Mouse (Mus musculus): Measurements from ENCODE around the gene Ech1.
A peak's percentile ranks its signal among the peaks of the same experiment; 100 is the strongest.

Ech1 gene

GRCm38 (mm10) chr7:28818861-28819452 is 6.1 kb upstream of the Ech1 start:
- no peak for DNase-seq (ENCODE audit: low spot score in 2 of 2)

DNA sequence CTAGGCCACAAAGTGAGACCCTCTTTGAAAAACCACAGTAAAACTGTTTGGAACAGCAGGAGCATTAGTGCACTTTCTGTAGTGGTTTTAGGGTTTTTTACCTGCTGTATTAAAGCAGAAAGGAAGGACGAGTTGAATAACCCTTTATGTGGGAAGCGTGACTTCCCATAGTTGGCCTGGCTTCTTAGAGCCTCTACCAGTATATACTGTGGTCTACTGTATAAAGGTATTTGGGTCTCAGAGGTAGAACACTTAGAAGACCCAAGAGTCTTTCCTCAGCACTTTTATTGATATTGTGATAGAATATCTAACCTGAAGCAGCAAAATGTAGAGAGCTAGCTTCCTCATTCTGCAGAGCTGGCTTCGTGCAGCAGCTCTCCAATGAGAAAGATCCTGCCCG is 5.4 kb upstream of the Ech1 start:
- DNase-seq (ENCODE audit: low spot score in 2 of 2), result no peak

- DNase-seq (ENCODE audit: low spot score in 2 of 2), result peak in 1 of 2 experiments; percentile 41
Observed at GRCm38 (mm10) chr7:28820358-28821260, 4.4 kb upstream of the Ech1 start.

GRCm38 (mm10) chr7:28821261-28821831 is 3.7 kb upstream of the Ech1 start:
- peak in 1 of 2 experiments; percentile 48 for DNase-seq (ENCODE audit: low spot score in 2 of 2)

DNA sequence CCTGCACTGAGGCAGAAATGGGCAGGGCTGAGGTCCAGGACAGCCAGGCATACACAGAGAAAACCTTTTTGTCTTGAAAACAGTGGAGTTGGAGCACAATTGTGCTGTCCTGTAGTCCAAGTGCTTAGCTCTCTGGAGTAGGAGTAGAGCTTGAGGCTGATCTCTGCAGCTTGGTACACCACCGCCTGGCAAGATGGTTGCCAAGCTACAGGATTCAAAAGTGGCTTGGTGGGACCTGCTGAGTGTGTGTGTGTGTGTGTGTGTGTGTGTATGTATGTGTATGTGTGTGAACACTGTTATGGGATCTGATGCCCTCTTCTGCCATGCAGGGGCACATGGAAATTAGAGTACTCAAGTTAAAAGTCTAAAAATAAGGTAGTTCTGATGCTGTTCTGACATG is 2.5 kb upstream of the Ech1 start:
- no peak for DNase-seq (ENCODE audit: low spot score in 2 of 2)

DNA sequence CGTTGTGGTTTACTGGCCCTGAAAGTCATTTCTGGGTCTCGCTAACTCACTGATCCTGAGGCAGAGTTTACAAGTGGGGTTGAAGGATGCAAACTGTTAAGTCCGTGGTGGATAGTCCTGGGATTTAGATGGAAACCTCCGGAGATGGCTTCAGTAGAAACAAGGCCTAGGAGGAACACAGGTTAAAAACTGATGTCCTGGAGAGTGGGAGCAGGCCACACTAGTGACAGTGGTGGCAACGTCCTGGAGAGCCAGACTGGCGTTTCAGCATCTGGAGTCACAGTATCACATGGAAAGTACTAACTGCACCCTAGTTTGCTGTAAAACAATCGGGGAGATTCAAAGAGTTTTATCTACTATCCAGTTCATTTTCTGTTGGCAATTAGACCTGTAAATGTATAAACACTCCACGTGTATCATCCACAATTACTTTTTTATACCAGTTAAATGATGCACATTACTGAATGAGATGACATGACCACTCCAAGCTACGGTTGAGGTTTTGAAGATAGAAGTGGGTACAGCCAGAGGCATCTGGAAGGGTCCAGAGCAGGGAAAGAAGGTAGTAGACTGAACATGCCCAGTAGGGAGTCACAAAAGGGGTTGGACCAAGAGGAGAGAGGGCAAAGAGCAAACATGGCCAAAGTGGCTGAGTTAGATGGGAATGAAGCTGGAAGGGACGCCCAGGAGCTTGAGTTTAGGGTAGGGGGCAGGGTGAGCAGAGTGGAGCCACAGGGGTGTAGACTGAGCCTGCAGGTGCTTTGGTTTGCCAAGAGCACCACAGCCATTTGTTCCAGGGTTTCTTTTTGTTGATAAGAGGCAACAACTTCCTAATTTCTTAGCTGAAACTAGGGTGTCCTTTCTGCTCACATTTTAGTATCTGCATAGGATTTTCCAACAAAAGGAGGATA is 1.8 kb upstream of the Ech1 start:
- no peak for DNase-seq (ENCODE audit: low spot score in 2 of 2)

DNA sequence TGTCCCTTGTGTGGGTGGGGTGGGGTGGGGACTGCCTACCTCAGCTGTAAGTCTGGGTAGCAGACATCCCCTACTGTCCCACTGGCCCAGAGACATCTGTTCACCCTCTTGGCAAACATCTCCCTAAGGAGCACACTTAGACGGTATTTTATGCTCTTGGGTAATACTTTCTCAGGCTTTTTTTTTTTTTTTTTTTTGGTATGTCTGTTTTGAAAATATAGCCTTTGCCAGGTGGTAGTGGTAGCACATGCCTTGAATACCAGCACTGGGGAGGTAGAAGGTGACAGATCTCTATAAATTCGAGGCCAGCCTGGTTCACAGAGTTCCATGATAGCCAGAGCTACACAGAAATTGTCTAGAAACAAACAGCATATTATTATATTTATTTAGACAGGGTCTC is 1.1 kb upstream of the Ech1 start:
- DNase-seq (ENCODE audit: low spot score in 2 of 2), result no peak

DNA sequence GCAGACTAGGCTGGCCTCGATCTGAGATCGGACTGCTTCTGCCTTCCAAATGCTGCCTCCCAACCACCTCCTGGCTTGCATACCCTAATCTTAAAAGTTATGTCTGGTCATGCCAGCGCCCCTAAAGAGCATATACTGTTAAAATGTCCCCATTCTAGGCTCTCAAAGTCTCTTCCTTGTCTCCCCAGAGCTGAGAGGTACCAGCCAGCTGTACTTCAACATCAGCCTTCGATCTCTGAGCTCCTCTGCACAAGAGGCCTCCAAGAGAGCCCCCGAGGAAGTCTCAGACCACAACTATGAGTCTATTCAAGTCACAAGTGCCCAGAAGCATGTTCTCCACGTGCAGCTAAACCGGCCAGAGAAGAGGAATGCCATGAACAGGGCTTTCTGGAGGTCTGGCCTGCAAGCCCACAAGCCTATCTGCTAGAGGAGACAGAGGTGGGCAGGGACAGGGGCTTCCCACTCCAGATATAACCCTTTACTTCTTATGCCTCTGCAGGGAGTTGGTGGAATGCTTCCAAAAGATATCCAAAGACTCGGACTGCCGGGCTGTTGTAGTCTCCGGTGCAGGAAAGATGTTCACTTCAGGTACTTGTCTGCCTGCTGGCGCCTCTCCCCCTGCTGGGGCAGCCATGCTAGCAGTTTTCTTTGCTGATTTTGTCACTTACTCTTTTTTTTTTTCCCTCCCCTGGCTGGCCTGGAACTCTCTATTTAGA is 827 bp downstream of the Ech1 start:
- no peak for DNase-seq (ENCODE audit: low spot score in 2 of 2)

DNA sequence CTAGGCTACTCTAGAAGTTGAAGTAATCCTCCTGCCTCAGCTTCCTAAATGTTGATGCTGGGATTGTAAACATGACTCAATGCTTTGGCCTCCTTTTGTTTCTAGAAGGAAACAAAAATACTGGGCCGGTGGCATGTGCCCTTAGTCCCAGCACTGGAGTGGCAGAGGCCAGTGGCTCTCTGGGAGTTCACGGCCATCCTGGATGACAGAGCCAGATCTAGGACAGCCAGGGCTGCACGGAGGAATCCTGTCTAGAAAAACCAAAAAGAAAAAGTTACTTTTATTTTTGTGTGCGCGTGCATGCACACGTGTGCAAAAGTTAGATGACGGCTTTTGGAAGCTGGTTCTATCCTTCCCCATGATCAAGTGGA is 1.4 kb downstream of the Ech1 start:
- no peak for DNase-seq (ENCODE audit: low spot score in 2 of 2)

DNA sequence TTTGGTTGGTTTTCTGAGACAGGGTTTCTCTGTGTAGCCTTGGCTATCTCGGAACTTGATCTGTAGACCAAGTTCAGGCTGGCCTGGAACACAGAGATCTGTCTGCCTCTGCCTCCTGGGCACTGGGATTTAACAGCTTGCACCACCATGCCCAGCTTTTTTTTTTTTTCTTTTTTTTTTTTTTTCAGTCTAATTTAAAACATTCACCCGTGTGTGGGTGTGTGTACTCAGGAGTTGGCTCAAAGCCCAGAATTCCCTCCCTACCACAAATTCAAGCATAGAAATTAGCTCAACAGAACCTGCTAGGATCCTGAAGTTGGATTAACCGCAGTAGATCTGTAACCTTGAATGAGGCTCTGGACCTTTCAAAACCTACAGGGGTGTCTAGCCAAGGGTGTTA is 2.3 kb downstream of the Ech1 start:
- no peak for DNase-seq (ENCODE audit: low spot score in 2 of 2)

- DNase-seq (ENCODE audit: low spot score in 2 of 2), result no peak
Observed at GRCm38 (mm10) chr7:28829821-28830220, 4.8 kb downstream of the Ech1 start.

GRCm38 (mm10) chr7:28830981-28831380 is 6.0 kb downstream of the Ech1 start:
- no peak for DNase-seq (ENCODE audit: low spot score in 2 of 2)

DNA sequence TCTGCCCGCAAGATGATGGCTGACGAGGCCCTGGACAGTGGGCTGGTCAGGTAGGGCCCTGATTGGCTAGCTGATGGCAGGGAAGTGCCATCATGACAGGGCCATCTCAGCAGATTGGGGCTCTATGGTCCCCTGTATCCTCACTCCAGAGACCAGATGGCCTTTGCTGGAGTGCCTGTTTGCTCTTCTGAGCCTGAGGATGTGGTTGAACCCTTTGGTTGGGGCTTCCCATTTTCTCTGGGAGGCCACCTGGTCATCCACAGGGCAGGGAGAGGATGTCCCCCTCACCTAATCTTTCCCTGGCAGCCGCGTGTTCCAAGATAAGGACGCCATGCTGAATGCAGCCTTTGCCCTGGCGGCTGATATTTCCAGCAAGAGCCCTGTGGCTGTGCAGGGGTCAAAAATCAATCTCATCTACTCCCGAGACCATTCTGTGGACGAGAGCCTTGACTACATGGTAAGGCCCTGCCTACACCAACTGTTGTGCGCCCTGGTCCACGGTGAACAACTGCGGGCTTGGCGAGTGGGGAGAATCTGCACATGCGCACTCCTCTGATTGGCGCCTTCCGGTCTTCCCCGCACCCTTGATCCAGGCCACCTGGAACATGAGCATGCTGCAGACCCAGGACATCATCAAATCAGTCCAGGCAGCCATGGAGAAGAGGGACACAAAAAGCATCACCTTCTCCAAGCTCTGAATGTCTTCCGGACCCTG is 6.6 kb downstream of the Ech1 start:
- no peak for DNase-seq (ENCODE audit: low spot score in 2 of 2)

GRCm38 (mm10) chr7:28832137-28832536 is 7.1 kb downstream of the Ech1 start:
- no peak for DNase-seq (ENCODE audit: low spot score in 2 of 2)

GRCm38 (mm10) chr7:28833723-28834347 is 8.8 kb downstream of the Ech1 start, which contains the start of gene Lgals4:
Gene Lgals4, plus strand, starts transcription at chr7:28833854.
- no peak for DNase-seq (ENCODE audit: low spot score in 2 of 2)

DNA sequence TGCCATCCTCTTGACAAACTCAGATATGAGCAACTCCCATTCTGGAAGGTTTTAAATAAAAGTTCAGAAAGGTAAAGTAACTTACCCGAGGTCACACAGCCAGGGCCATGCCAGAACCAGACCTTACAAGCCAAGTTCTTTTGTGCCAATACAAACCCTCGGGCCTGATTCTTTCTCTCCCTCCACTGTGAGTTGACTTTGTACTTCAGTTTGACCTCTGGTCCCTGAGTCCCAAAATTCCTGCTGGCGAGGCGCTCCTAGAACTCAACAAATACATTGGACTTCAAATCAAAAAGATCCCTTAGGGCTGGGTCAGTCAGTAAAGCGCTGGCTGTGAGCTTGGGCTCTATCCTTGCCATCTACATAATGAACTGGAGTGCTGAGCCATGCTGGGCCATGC is 11.9 kb downstream of the Ech1 start:
- DNase-seq (ENCODE audit: low spot score in 2 of 2), result no peak

DNA sequence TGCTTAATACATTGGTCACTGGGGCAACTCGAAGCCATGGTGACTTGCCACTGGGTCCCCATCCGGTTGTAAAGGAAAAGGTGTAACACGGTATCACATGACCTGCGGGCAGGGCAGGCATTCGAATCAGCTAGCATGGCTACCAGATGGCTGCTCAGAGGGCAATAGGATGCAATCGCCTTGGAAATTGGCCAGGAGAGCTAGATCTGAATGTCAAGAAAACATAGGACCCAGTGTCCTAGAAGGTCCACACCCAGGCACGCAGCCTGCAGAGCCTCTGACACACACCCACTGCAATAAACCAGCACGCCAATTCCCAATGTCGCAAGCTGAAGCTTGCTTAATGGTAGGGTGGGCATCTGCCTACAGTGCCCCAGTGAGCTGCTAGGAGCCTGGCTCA is 13.3 kb downstream of the Ech1 start:
- peak in 1 of 2 experiments; percentile 75 for DNase-seq (ENCODE audit: low spot score in 2 of 2)

GRCm38 (mm10) chr7:28847273-28847672 is 22.3 kb downstream of the Ech1 start:
- no peak for DNase-seq (ENCODE audit: low spot score in 2 of 2)

GRCm38 (mm10) chr7:28849700-28850236 is 24.8 kb downstream of the Ech1 start:
- peak in 1 of 2 experiments; percentile 62 for DNase-seq (ENCODE audit: low spot score in 2 of 2)

DNA sequence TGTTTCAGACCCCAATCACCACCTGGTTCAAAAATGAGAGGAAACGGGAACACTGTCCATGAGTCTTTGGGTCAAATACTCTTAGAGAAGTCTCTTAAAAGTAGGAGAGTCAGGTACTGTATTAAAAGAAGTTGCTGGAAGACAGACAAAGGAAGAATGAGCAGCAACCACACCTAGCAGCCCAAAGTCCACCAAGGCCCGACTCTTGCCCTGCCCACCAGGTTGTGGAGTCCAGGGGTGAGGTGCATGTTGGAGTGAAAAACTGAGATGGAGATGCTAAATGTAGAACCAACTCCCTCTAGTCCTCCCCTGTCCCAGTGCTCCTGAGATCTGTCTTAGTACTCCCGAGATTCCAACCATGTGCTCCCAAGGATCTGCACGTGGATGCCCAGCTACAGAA is 25.6 kb downstream of the Ech1 start:
- DNase-seq (ENCODE audit: low spot score in 2 of 2), result no peak
